Mouse (Mus musculus): ENCODE measurements at regions not wholly inside any gene's neighbourhood (a gene's known extent, or its start where the extent isn't known, plus 50 kb on each side); places are given as distances from the start of the nearest gene placed in this dataset.
A peak's percentile ranks its signal among the peaks of the same experiment; 100 is the strongest.

DNA sequence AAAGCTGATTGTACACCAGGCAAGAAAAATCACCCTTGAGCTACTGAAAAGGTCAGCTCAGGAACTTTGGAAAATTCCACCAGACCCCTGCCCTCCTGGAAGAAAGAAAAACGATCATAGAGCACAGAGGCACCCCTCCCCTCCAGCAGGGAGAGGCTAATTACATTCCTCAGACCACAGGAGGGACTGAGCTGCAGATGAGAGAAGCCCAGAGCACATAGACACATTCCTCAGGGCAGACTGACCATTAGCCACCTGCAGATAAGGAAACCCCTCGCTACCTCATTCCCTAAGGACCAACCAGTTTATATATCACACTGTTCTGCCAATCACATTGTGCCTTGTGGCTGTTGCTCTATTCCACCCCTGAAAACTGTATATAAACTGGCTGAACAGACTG is 230.3 kb downstream of the Parp8 start:
- no peak for DNase-seq

DNA sequence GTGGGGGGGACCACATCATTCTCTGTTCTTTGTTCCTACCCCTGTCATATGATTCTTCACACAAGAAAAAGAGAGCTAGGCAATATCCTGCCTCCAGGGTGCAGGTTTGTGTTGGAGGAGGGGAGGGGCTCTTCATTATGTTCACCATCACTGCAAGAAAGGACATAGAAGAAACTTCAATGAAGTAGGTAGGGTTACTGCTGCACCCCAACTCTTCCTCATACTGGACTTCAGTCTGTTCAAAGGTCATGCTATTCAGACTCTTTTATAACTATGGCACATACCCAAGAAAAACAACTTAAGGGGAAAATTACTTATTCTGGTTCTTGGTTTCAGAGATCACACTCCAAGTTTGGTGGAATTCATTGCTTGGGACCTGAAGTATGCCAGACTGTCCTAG is 243.7 kb downstream of the Parp8 start:
- DNase-seq, result no peak

- DNase-seq, result no peak
Measured at GRCm38 (mm10) chr13:116765491-116765890, 259.8 kb downstream of the Parp8 start.

GRCm38 (mm10) chr13:116759912-116760311 is 265.4 kb downstream of the Parp8 start:
- DNase-seq, result no peak

DNA sequence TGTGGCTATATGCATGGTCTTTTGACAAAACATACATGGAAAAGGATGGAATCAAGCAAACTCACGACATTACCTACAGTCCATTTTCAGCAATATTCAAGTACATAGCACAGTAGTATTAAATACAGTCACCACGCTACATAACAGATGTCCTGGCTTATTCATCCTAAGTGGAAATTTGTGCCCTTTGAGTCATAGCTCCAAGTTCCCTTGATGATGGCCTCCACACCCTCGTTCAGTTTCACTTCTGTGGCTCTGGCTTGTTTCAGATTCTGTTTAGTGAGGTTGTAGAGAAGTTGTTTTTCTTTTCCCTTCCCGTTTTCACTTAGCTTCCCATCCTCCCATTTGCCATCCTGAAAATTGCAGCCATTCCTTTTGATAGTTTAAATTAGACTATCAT is 284.5 kb downstream of the Parp8 start:
- no peak for DNase-seq

- DNase-seq, result peak; percentile 13 to 25
Measured at GRCm38 (mm10) chr13:116723361-116724153, 301.8 kb downstream of the Parp8 start.

- peak; percentile 81 for DNase-seq
Measured at GRCm38 (mm10) chr13:116714809-116715208, 310.5 kb downstream of the Parp8 start.

DNA sequence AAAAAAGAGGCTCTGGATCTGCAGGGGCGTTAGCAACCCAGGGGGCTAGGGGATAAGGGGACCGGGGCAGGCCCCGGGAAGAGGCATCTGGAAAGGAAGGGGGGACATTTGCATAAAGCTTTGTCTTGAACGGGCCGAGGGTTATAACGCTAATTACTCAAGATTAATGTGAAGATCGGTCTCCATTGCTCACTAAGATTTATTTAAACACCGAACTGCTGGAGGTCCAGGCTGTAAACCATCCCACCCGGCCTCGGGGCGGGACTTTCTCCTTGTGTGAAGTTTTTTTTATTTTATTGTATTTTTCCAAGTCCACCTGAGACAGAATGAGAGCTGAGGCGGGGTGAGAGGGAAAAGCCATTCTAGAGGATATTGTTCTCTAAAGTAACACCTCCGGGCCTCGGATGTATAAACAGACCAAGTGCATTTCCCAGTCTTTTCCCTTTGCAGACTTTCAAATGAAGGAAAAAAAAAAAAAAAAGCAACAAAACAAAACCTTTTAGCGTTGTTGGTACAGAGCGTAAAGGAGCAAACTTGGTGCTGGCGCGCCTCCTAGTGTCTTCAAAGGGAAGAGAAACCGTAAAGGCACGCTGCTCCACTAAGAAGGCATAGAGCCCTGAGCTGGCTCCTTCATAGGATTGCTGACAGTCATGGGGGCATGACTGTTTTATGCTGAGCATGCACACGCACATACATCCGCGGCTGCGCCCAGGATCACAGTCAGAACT is 313.3 kb downstream of the Parp8 start:
- DNase-seq, result peak; percentile 79 to 85

DNA sequence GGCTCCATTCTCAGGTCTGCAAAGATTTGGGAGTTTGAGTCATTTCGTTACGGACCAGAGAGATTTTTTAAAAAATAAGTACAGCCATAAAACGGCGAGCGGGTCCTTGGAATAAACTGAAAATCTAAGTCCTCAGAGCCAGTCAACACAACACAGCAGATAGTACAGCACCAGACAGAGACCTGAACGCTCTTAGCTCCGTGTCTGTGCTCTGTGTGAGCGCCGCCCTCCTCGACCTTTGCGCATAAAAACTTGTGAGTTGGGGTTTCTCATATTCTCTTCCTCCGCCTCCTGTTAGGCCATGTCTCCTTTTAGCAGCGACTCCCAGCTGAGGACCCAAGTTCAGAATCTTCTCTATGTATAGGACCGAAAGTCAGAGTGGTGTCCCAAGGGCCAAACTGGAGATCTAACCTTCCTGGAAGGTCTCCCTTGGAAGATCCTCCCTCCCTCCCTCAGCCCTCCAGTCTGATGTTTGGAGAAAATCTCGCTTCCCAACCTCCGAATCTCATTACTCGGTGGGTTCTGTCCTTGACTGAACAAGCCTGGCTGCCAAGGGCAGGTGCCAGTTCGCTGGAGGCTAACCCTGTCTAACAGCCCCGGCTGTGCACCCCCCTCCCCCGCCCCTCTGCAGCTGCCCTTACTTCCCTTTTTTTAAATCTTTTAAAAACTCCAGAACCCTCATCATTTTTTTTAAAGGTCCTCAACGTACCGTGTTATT is 314.0 kb downstream of the Parp8 start:
- DNase-seq, result peak; percentile 2 to 8

GRCm38 (mm10) chr13:116709671-116710070 is 315.7 kb downstream of the Parp8 start:
- DNase-seq, result peak; percentile 1 to 10

DNA sequence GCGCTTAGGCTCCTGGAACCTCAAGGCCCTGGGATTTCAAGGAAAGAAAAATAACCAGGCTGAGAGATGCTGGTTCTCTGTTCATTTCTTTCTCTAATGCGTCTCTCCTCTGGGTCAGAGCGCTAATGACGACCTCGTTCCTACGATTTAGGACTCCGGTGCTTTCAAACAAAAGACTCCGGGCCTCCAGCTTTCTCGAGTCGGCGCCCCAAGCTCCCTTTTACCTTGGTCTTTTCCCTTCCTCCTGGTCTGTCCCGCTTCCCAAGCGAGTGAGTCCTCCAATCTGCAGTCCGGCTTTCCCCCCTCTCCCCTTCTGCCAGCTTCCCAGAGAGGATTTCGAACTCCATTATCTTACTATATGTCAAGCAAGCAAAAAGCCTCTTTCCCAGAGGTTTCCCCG is 316.5 kb downstream of the Parp8 start:
- peak; percentile 6 to 11 for DNase-seq

DNA sequence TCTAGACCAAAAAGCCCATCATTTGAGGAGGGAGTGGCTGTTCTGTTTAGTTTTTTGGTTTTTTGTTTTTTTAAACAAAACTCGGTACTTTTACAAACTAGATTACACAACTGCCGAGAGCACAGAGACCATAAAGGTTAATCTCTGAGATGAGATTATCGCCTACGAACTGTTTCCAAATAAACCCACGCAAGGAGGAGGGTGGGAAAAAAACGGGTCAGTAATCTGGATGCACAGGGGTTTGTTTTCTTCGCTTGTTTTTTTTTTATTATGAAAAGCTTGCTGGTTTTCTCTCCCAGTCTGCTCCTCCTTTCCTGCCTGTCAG is 316.9 kb downstream of the Parp8 start:
- no peak for DNase-seq

GRCm38 (mm10) chr13:116707621-116708455 is 317.5 kb downstream of the Parp8 start:
- peak; percentile 9 to 33 for DNase-seq

- DNase-seq, result peak; percentile 3 to 15
Measured at GRCm38 (mm10) chr13:116706401-116707330, 318.7 kb downstream of the Parp8 start.

DNA sequence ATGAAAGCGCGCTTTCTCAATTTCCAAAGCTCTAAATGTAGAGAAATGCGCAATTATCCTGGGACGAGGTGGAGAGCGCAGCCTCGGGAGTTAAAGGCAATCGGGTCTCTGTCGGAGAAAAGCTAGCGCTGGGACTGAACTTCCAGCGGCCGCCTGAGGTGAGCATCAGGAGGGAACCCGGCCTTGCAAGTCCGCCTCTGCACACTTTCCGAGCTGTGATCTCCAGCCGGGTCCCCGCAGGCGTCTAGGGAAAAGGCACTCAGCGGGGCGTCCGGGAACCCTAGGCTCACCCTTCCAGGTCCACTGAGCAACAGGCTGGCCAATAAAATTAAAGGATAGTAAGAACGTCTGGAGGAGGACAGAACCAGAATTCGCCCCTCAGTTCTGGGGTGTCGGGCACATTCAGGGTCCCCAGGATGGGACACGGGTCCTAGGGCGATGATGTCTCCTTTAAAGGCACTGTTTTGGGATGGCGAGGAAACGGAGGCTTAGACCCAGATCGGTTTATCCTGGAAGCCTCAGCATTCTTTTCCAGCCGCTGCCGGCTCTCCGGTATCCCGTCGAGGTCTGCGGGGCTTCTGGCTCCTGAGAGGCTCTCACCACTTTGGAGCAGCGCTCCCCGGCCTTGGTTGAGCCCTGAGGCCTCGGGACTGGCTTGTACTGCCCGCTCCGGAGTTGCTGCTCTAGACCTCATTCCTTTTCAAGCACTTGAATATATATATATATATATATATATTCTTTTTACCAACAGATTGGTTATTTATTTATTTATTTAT is 319.5 kb downstream of the Parp8 start:
- peak; percentile 28 to 45 for DNase-seq

DNA sequence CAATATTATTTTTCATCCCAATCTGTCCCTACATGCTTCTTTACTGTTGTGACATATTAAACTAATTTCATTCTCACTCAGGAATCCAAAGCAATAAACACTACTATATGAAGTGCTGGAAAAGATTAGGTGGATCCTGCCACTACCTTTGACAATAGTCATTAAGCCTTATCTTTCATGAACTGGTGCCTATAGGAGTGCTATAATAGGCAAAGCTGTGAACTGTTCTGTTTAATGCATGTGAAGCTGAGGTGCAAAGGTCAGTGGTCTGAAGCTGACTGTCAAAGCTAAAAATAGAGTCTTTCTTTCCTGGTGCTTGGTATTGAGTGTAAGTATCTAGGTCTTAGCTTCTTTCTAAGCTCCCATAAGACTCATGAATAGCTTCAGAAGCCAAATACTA is 336.6 kb downstream of the Parp8 start:
- no peak for DNase-seq
